Mouse (Mus musculus): ENCODE results near the gene Slc2a1. TPM values are rescaled to one million over a fixed set of nuclear protein-coding genes. Genes with fewer than 3 reads are reported as not detected.
A peak's percentile ranks its signal among the peaks of the same experiment; 100 is the strongest.

Gene Slc2a1
- polyA plus RNA-seq, 1 experiment from 2014 or later: 61.8 TPM

GRCm38 (mm10) chr4:119133306-119133705, 24.8 kb downstream of the Slc2a1 start:
- Histone ChIP-seq H3K36me3 (ENCODE audit: control insufficient read depth, insufficient read depth, low read length) (peaks cover 26% of the 10 kb centered on the region), H3K4me1 (ENCODE audit: control insufficient read depth, insufficient read depth, low read length) (peaks cover 3% of the 10 kb centered on the region; the same call in 1 of the 2 replicates), H3K27me3 (ENCODE audit: control insufficient read depth, insufficient read depth, low read length) (no peaks in the 10 kb centered on the region), H3K4me2 (ENCODE audit: low read depth, low read length) (no peak overlapping the region), H3K27ac (ENCODE audit: low read depth, low read length) (no peak overlapping the region), H3K9ac (replicated peaks; ENCODE audit: low read depth, low read length) (no peak overlapping the region), H3K4me3 (ENCODE audit: low read depth, low read length) (no peak overlapping the region), H3K9me3 (ENCODE audit: control insufficient read depth, low read length) (no peaks in the 10 kb centered on the region)
- ATAC-seq (ENCODE audit: low read depth): no peak
- 90% methylated on average over 13 of the region's 13 CpGs for WGBS

GRCm38 (mm10) chr4:119133860-119134259, 25.3 kb downstream of the Slc2a1 start:
- Histone ChIP-seq H3K9ac (replicated peaks; ENCODE audit: low read depth, low read length) (no peak overlapping the region), H3K4me1 (ENCODE audit: control insufficient read depth, insufficient read depth, low read length) (peaks cover 3% of the 10 kb centered on the region; the same call in 1 of the 2 replicates), H3K4me3 (ENCODE audit: low read depth, low read length) (no peak overlapping the region), H3K9me3 (ENCODE audit: control insufficient read depth, low read length) (no peaks in the 10 kb centered on the region), H3K4me2 (ENCODE audit: low read depth, low read length) (no peak overlapping the region), H3K27me3 (ENCODE audit: control insufficient read depth, insufficient read depth, low read length) (no peaks in the 10 kb centered on the region), H3K27ac (ENCODE audit: low read depth, low read length) (no peak overlapping the region), H3K36me3 (ENCODE audit: control insufficient read depth, insufficient read depth, low read length) (peaks cover 26% of the 10 kb centered on the region)
- no peak for ATAC-seq (ENCODE audit: low read depth)
- 85% methylated on average over 13 of the region's 13 CpGs for WGBS

GRCm38 (mm10) chr4:119137313-119137712, 28.8 kb downstream of the Slc2a1 start:
- Histone ChIP-seq H3K4me2 (ENCODE audit: low read depth, low read length) (no peak overlapping the region), H3K9ac (replicated peaks; ENCODE audit: low read depth, low read length) (no peak overlapping the region), H3K9me3 (ENCODE audit: control insufficient read depth, low read length) (no peaks in the 10 kb centered on the region), H3K4me1 (ENCODE audit: control insufficient read depth, insufficient read depth, low read length) (peaks cover 3% of the 10 kb centered on the region; the same call in 1 of the 2 replicates), H3K36me3 (ENCODE audit: control insufficient read depth, insufficient read depth, low read length) (peaks cover 25% of the 10 kb centered on the region), H3K27me3 (ENCODE audit: control insufficient read depth, insufficient read depth, low read length) (no peaks in the 10 kb centered on the region), H3K4me3 (ENCODE audit: low read depth, low read length) (no peak overlapping the region), H3K27ac (ENCODE audit: low read depth, low read length) (no peak overlapping the region)
- no peak for ATAC-seq (ENCODE audit: low read depth)
- 53% methylated on average over 8 of the region's 8 CpGs for WGBS

GRCm38 (mm10) chr4:119138171-119138570, 29.7 kb downstream of the Slc2a1 start:
- H3K4me1 ChIP-seq (ENCODE audit: control insufficient read depth, insufficient read depth, low read length): peaks cover 3% of the 10 kb centered on the region; the same call in 1 of the 2 replicates
- no peak overlapping the region for H3K27ac ChIP-seq (ENCODE audit: low read depth, low read length)
- peak overlapping the region; percentile 37; the same call in 1 of the 2 replicates for H3K9ac ChIP-seq (replicated peaks; ENCODE audit: low read depth, low read length)

GRCm38 (mm10) chr4:119138776-119139175, 30.3 kb downstream of the Slc2a1 start:
- H3K9me3 ChIP-seq (ENCODE audit: control insufficient read depth, low read length): no peaks in the 10 kb centered on the region
- H3K4me3 ChIP-seq (ENCODE audit: low read depth, low read length): peak overlapping the region; percentile 20; the same call in 1 of the 2 replicates
- H3K36me3 ChIP-seq (ENCODE audit: control insufficient read depth, insufficient read depth, low read length): peaks cover 17% of the 10 kb centered on the region
- peaks cover 3% of the 10 kb centered on the region; the same call in 1 of the 2 replicates for H3K4me1 ChIP-seq (ENCODE audit: control insufficient read depth, insufficient read depth, low read length)
- H3K9ac ChIP-seq (replicated peaks; ENCODE audit: low read depth, low read length): no peak overlapping the region
- H3K27me3 ChIP-seq (ENCODE audit: control insufficient read depth, insufficient read depth, low read length): no peaks in the 10 kb centered on the region
- H3K4me2 ChIP-seq (ENCODE audit: low read depth, low read length): peak overlapping the region; percentile 58
- no peak overlapping the region for H3K27ac ChIP-seq (ENCODE audit: low read depth, low read length)
- no peak for ATAC-seq (ENCODE audit: low read depth)
- 53% methylated on average over 8 of the region's 8 CpGs for WGBS

More at GRCm38 (mm10) chr4:119138171-119138570, 29.7 kb downstream of the Slc2a1 start:
- H3K36me3 ChIP-seq (ENCODE audit: control insufficient read depth, insufficient read depth, low read length): peaks cover 21% of the 10 kb centered on the region
- peak overlapping the region; percentile 58 for H3K4me2 ChIP-seq (ENCODE audit: low read depth, low read length)
- ATAC-seq (ENCODE audit: low read depth): peak; percentile 92
- H3K4me3 ChIP-seq (ENCODE audit: low read depth, low read length): peak overlapping the region; percentile 20; the same call in 1 of the 2 replicates
- no peaks in the 10 kb centered on the region for H3K9me3 ChIP-seq (ENCODE audit: control insufficient read depth, low read length)
- WGBS: 5% methylated on average over 18 of the region's 18 CpGs
- no peaks in the 10 kb centered on the region for H3K27me3 ChIP-seq (ENCODE audit: control insufficient read depth, insufficient read depth, low read length)

GRCm38 (mm10) chr4:119140126-119140525, 31.6 kb downstream of the Slc2a1 start:
- Histone ChIP-seq H3K4me2 (ENCODE audit: low read depth, low read length) (no peak overlapping the region), H3K4me1 (ENCODE audit: control insufficient read depth, insufficient read depth, low read length) (peaks cover 3% of the 10 kb centered on the region; the same call in 1 of the 2 replicates), H3K9me3 (ENCODE audit: control insufficient read depth, low read length) (no peaks in the 10 kb centered on the region), H3K9ac (replicated peaks; ENCODE audit: low read depth, low read length) (no peak overlapping the region), H3K36me3 (ENCODE audit: control insufficient read depth, insufficient read depth, low read length) (0 out of 2 replicates have a peak, but pooled peaks cover 8% of the 10 kb centered on the region), H3K27ac (ENCODE audit: low read depth, low read length) (no peak overlapping the region), H3K4me3 (ENCODE audit: low read depth, low read length) (no peak overlapping the region), H3K27me3 (ENCODE audit: control insufficient read depth, insufficient read depth, low read length) (no peaks in the 10 kb centered on the region)
- WGBS: 43% methylated on average over 3 of the region's 3 CpGs
- ATAC-seq (ENCODE audit: low read depth): no peak

- 49% methylated on average over 10 of the region's 10 CpGs for WGBS
- Histone ChIP-seq H3K4me2 (ENCODE audit: low read depth, low read length) (no peak overlapping the region), H3K27ac (ENCODE audit: low read depth, low read length) (no peak overlapping the region), H3K4me1 (ENCODE audit: control insufficient read depth, insufficient read depth, low read length) (peaks cover 3% of the 10 kb centered on the region; the same call in 1 of the 2 replicates), H3K27me3 (ENCODE audit: control insufficient read depth, insufficient read depth, low read length) (no peaks in the 10 kb centered on the region), H3K36me3 (ENCODE audit: control insufficient read depth, insufficient read depth, low read length) (no peaks in the 10 kb centered on the region), H3K9me3 (ENCODE audit: control insufficient read depth, low read length) (no peaks in the 10 kb centered on the region), H3K4me3 (ENCODE audit: low read depth, low read length) (no peak overlapping the region), H3K9ac (replicated peaks; ENCODE audit: low read depth, low read length) (no peak overlapping the region)
- no peak for ATAC-seq (ENCODE audit: low read depth)
Observed at GRCm38 (mm10) chr4:119141191-119141590, 32.7 kb downstream of the Slc2a1 start.

- no peak overlapping the region for H3K27ac ChIP-seq (ENCODE audit: low read depth, low read length)
- H3K9me3 ChIP-seq (ENCODE audit: control insufficient read depth, low read length): no peaks in the 10 kb centered on the region
- H3K36me3 ChIP-seq (ENCODE audit: control insufficient read depth, insufficient read depth, low read length): no peaks in the 10 kb centered on the region
- H3K4me2 ChIP-seq (ENCODE audit: low read depth, low read length): peak overlapping the region; percentile 41
- 21% methylated on average over 24 of the region's 24 CpGs for WGBS
- peak; percentile 75 for ATAC-seq (ENCODE audit: low read depth)
- H3K4me3 ChIP-seq (ENCODE audit: low read depth, low read length): peak overlapping the region; percentile 15; the same call in 1 of the 2 replicates
- no peaks in the 10 kb centered on the region for H3K27me3 ChIP-seq (ENCODE audit: control insufficient read depth, insufficient read depth, low read length)
- H3K9ac ChIP-seq (replicated peaks; ENCODE audit: low read depth, low read length): no peak overlapping the region; the same call in 1 of the 2 replicates
- H3K4me1 ChIP-seq (ENCODE audit: control insufficient read depth, insufficient read depth, low read length): peaks cover 3% of the 10 kb centered on the region; the same call in 1 of the 2 replicates
Observed at GRCm38 (mm10) chr4:119142230-119142871, 33.8 kb downstream of the Slc2a1 start.

- H3K27me3 ChIP-seq (ENCODE audit: control insufficient read depth, insufficient read depth, low read length): no peaks in the 10 kb centered on the region
Observed at GRCm38 (mm10) chr4:119146816-119147215, 38.3 kb downstream of the Slc2a1 start.

More at GRCm38 (mm10) chr4:119146816-119147215, 38.3 kb downstream of the Slc2a1 start:
- Histone ChIP-seq H3K4me2 (ENCODE audit: low read depth, low read length) (no peak overlapping the region), H3K36me3 (ENCODE audit: control insufficient read depth, insufficient read depth, low read length) (no peaks in the 10 kb centered on the region), H3K9ac (replicated peaks; ENCODE audit: low read depth, low read length) (no peak overlapping the region), H3K9me3 (ENCODE audit: control insufficient read depth, low read length) (no peaks in the 10 kb centered on the region), H3K27ac (ENCODE audit: low read depth, low read length) (no peak overlapping the region), H3K4me1 (ENCODE audit: control insufficient read depth, insufficient read depth, low read length) (no peaks in the 10 kb centered on the region), H3K4me3 (ENCODE audit: low read depth, low read length) (no peak overlapping the region)
- WGBS: 87% methylated on average over 7 of the region's 7 CpGs
- no peak for ATAC-seq (ENCODE audit: low read depth)
